Comparison of ENCODE assay signal across 8 mouse cellular contexts in the genomic region with DNA sequence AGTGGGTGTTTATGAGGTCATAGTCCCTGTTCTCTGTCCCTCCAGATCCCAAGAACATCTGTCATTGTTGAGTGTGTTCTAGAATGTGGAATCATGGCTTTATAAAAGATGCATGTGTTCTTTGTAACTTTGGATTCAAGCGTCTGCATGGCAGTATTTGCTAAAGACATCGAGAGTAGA. TPM values are rescaled to one million over a fixed set of nuclear protein-coding genes. Genes with fewer than 3 reads are reported as not detected.
A peak's percentile ranks its signal among the peaks of the same experiment; 100 is the strongest.
DNase-seq lines count a peak whose midpoint lies in the region; ATAC-seq and TF ChIP-seq lines count a peak whose summit lies in the region.

TSS of gene Asb15 (plus strand) at position 81 of the 180 bp plus-strand sequence.

- H3ac ChIP-seq in myocyte (ENCODE audit: control insufficient read depth, insufficient read length) = peak within 1 kb of the TSS; percentile 17

- peaks cover 9% of the 10 kb centered on the region; the same call in 1 of the 2 replicates for H3K4me1 ChIP-seq in embryonic fibroblast, embryonic 13.5 days (ENCODE audit: control insufficient read depth, insufficient read depth, low read length)
- peaks cover 13% of the 10 kb centered on the region for H3K4me1 ChIP-seq in hindbrain, embryonic 16.5 days (ENCODE audit: control insufficient read depth, insufficient read depth, low read depth, low read length)

- H3K9me3 ChIP-seq in hindbrain, embryonic 16.5 days (ENCODE audit: control insufficient read depth, low read length) = no peaks in the 10 kb centered on the region

- peak within 1 kb of the TSS; percentile 84 for H3K4me3 ChIP-seq in left cerebral cortex, adult 2 months
- H3K4me3 ChIP-seq in embryonic fibroblast, embryonic 13.5 days (ENCODE audit: insufficient read depth, low read length) = peak within 1 kb of the TSS; percentile 87
- peak within 1 kb of the TSS; percentile 74 for H3K4me3 ChIP-seq in hindbrain, embryonic 16.5 days (ENCODE audit: low read length)
- peak within 1 kb of the TSS; percentile 87 for H3K4me3 ChIP-seq in myocyte

- peak within 1 kb of the TSS; percentile 78 for H3K9ac ChIP-seq in hindbrain, embryonic 16.5 days (ENCODE audit: low read depth, low read length)

- no peak for ATAC-seq in hindbrain, embryonic 16.5 days

- intact Hi-C loops in left cerebral cortex, adult 2 months (cut with DNase I) = no loop called here
- intact Hi-C loops in left cerebral cortex, postnatal 4 days (cut with DNase I) = loop anchor here (5.0 kb wide), 1 partner anchor 99 kb away; no protein-coding TSS in a partner anchor

- no peaks in the 10 kb centered on the region for H3K36me3 ChIP-seq in hindbrain, embryonic 16.5 days (ENCODE audit: control insufficient read depth, insufficient read depth, low read length)
- H3K36me3 ChIP-seq in myocyte (ENCODE audit: control insufficient read depth, insufficient read depth) = no peaks in the 10 kb centered on the region

- WGBS in hindbrain, embryonic 16.5 days = 50% methylated on average over 2 of the region's 2 CpGs

- no peaks in the 10 kb centered on the region for H3K27me3 ChIP-seq in hindbrain, embryonic 16.5 days (replicated peaks; ENCODE audit: control insufficient read depth, insufficient read depth, low read length)
- H3K27me3 ChIP-seq in myocyte (ENCODE audit: control insufficient read depth, insufficient read depth, insufficient read length) = no peaks in the 10 kb centered on the region

- H3K79me2 ChIP-seq in myocyte (ENCODE audit: control insufficient read depth, insufficient read depth) = peaks cover 17% of the 10 kb centered on the region

- TF ChIP-seq CTCF in left cerebral cortex, adult 2 months (IDR thresholded peaks at IDR 0.05) = no peak
- no peak for TF ChIP-seq CTCF in embryonic fibroblast, embryonic 13.5 days (IDR thresholded peaks at IDR 0.05; ENCODE audit: borderline replicate concordance, insufficient read depth, low read length)

- H3K4me2 ChIP-seq in hindbrain, embryonic 16.5 days (ENCODE audit: low read length) = peak within 1 kb of the TSS; percentile 69
- peak within 1 kb of the TSS; percentile 90 for H3K4me2 ChIP-seq in myocyte (ENCODE audit: low read depth)

- no peak for DNase-seq in left cerebral cortex, adult 2 months (ENCODE audit: extremely low spot score in 1 of 2, low spot score in 2 of 2)
- DNase-seq in left cerebral cortex, postnatal 4 days = no peak
- no peak for DNase-seq in c-Kit-positive CD71-positive TER-119-positive erythroid progenitor cells, embryonic 14.5 days (ENCODE audit: low spot score)
- DNase-seq in layer of hippocampus, postnatal 10 days (ENCODE audit: low spot score in 2 of 2) = no peak
- no peak for DNase-seq in spleen, postnatal 14 days (ENCODE audit: low spot score in 2 of 2)

- H3K27ac ChIP-seq in left cerebral cortex, adult 2 months = peak within 1 kb of the TSS; percentile 92
- 0 out of 2 replicates have a peak within 1 kb of the TSS, but pooled peaks have one; percentile 37 for H3K27ac ChIP-seq in embryonic fibroblast, embryonic 13.5 days (ENCODE audit: insufficient read depth, low read length)
- peak within 1 kb of the TSS; percentile 73 for H3K27ac ChIP-seq in hindbrain, embryonic 16.5 days (ENCODE audit: low read depth, low read length)

- no peak for TF ChIP-seq POLR2A in embryonic fibroblast, embryonic 13.5 days (IDR thresholded peaks at IDR 0.05; ENCODE audit: low read depth, low read length)
- TF ChIP-seq POLR2A in myocyte (IDR thresholded peaks at IDR 0.05; ENCODE audit: insufficient read length, low read depth) = no peak

TF ChIP-seq in myocyte, 11 proteins besides CTCF, POLR2A, EP300 and RAD21:
- TF ChIP-seq USF1 (IDR thresholded peaks at IDR 0.05; ENCODE audit: low read depth) (no peak), E2F4 (IDR thresholded peaks at IDR 0.05; ENCODE audit: insufficient read depth) (no peak), CEBPB (IDR thresholded peaks at IDR 0.05; ENCODE audit: insufficient read depth, poor library complexity, severe bottlenecking) (no peak), SRF (IDR thresholded peaks at IDR 0.05; ENCODE audit: control insufficient read depth, insufficient read length, low read depth) (no peak), MAX (IDR thresholded peaks at IDR 0.05; ENCODE audit: low read depth) (no peak), REST (IDR thresholded peaks at IDR 0.05; ENCODE audit: insufficient read depth, insufficient read length) (no peak), TCF12 (IDR thresholded peaks at IDR 0.05; ENCODE audit: insufficient read depth, poor library complexity, severe bottlenecking) (no peak)

RNA-seq across cellular contexts. Expression of gene Asb15, which starts in this region (rescaled TPM):
- total RNA-seq in left cerebral cortex, adult 2 months (2021) = not detected
- not detected for total RNA-seq in left cerebral cortex, postnatal 4 days (2021)
- not detected in 2 replicates for polyA plus RNA-seq in embryonic fibroblast, embryonic 13.5 days (2011; ENCODE audit: insufficient read length, low read depth, missing spikeins)
- polyA plus RNA-seq in hindbrain, embryonic 16.5 days (2015; fragmentation: Nextera tagmentation; extraction: Ambion mirVana) = 0.04 and 0.05 TPM in 2 replicates
- 0.16 TPM for polyA plus RNA-seq in myocyte (2012; fragmentation: generic; extraction: Trizol)
- total RNA-seq in layer of hippocampus, postnatal 10 days (2021) = not detected

Comparison
In these comparisons a context has a peak if more than half of its experiments do, and no peak if none do; other contexts are left out.
1. H3K27ac ChIP-seq: peak in every context shown above with its lines; median percentile 92 in left cerebral cortex, adult 2 months; 73 in hindbrain, embryonic 16.5 days; 37 in embryonic fibroblast, embryonic 13.5 days.